Mouse (Mus musculus): Measurements from ENCODE around the gene Slc26a1. TPM values are rescaled to one million over a fixed set of nuclear protein-coding genes. Genes with fewer than 3 reads are reported as not detected.

Gene Slc26a1
- polyA plus RNA-seq (2012; rRNA removed; ENCODE audit: low replicate concordance), result 0.16 TPM in 1 of 2 replicates, not detected in the other

DNA sequence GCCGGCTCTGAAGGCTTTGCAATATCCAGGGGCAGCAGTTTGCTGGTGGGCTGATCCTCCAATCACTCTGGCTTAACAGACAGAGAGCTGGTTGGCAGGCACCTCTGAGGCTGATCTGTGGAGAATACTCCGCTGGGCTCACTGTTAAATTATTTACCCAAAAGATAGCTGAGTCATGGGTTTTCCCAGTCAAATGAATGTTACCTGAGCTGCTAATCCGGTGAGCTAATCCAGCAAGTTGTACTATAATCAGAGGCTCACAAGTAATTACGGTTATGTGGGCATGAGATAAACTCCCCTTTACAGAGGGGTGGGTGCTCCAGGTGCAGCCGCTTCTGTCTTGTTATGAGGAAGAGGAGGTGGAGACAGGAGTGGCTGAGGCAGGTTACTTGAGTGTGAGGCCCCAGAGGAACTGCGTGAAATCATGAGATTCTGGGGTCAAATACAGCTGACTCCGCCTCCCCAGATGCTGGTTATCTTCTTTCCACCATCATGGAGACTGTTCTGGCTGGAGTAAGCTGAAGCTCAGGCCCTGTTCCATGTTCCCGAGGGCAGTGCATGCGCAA lies at the start of gene Slc26a1:
Gene Slc26a1 (minus strand): TSS at position 319 of the 566 bp plus-strand sequence.

GRCm38 (mm10) chr5:108692271-108692670 lies 16.9 kb upstream of the Slc26a1 start, which contains the start of gene Fgfrl1:
Gene Fgfrl1, plus strand, starts transcription at chr5:108692382.

GRCm38 (mm10) chr5:108668977-108669936 lies 6.1 kb downstream of the Slc26a1 start, which contains the start of gene Dgkq:
Gene Dgkq, minus strand, starts transcription at chr5:108669672.

GRCm38 (mm10) chr5:108659698-108660631 lies 15.4 kb downstream of the Slc26a1 start, which contains the start of gene Idua:
Gene Idua, plus strand, starts transcription at chr5:108660331.

DNA sequence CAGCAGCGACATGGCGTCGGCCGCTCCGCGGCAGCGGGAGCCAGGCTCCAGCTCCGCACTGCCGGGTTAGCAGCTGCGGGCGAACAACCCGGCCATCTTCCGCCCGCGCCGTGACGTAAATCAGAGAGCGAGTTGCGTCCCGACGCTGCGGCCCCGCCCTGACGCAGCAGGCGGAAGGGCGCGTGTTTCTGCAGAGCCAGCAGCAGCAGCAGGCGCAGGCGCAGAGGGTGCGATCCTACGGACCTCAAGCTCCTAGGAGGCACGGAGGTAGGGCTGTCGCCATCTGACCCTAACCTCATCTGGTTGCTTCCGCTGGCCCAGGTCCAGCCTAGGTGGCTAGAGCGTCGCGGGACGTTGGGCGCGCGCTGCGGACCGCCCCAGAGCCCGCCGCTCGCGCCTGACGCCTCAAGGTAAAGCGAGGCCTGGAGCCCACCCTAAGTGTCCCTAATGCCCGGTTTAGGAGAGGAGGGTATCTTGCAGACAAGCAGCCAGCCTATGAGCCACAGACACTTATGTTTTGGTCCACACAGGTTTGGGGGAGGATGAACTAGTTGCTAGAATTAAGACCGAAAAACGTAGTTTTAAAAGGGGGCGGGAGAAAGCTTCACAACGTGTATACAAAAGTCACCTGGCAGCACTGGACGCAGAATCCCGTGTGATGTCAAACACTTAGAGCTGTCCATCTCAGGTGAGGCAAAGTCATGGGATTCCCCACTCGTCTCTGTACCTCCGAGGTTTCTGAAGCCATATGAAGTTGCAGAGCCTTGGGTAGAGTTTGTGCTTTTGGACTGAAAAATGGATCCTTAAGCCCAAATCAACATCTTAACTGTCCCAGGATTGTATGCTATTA lies 45.5 kb downstream of the Slc26a1 start, which contains the start of the genes Gak and Tmem175:
Gene Gak (minus strand): TSS at position 122 of the 850 bp plus-strand sequence.
Gene Tmem175 (plus strand): TSS at position 137 of the 850 bp plus-strand sequence.

Other genes with a start within 250 kb of the Slc26a1 start
- 53.7 and 61.7 TPM in 2 replicates for gene Atp5k, start 241.1 kb downstream of the Slc26a1 start, polyA plus RNA-seq (2012; rRNA removed; ENCODE audit: low replicate concordance)
- gene Mfsd7a, start 226.7 kb downstream of the Slc26a1 start, polyA plus RNA-seq (2012; rRNA removed; ENCODE audit: low replicate concordance), result 5.6 and 8.4 TPM in 2 replicates
- gene Pcgf3, start 214.3 kb downstream of the Slc26a1 start, polyA plus RNA-seq (2012; rRNA removed; ENCODE audit: low replicate concordance), result 4.3 and 7.0 TPM in 2 replicates
- 0.23 and 0.49 TPM in 2 replicates for gene Cplx1, start 125.5 kb downstream of the Slc26a1 start, polyA plus RNA-seq (2012; rRNA removed; ENCODE audit: low replicate concordance)
- gene Gak, start 45.8 kb downstream of the Slc26a1 start, polyA plus RNA-seq (2012; rRNA removed; ENCODE audit: low replicate concordance), result 93.5 and 109 TPM in 2 replicates
- 29.2 and 29.5 TPM in 2 replicates for gene Tmem175, start 45.8 kb downstream of the Slc26a1 start, polyA plus RNA-seq (2012; rRNA removed; ENCODE audit: low replicate concordance)
- gene Idua, start 15.2 kb downstream of the Slc26a1 start, polyA plus RNA-seq (2012; rRNA removed; ENCODE audit: low replicate concordance), result 15.6 and 18.3 TPM in 2 replicates
- 38.3 and 49.1 TPM in 2 replicates for gene Dgkq, start 5.9 kb downstream of the Slc26a1 start, polyA plus RNA-seq (2012; rRNA removed; ENCODE audit: low replicate concordance)
- 20.7 and 24.4 TPM in 2 replicates for gene Fgfrl1, start 16.8 kb upstream of the Slc26a1 start, polyA plus RNA-seq (2012; rRNA removed; ENCODE audit: low replicate concordance)
- gene Rnf212, start 99.4 kb upstream of the Slc26a1 start, polyA plus RNA-seq (2012; rRNA removed; ENCODE audit: low replicate concordance), result 0.93 TPM in 1 of 2 replicates, not detected in the other
- not detected in 2 replicates for gene Tmed11, start 119.8 kb upstream of the Slc26a1 start, polyA plus RNA-seq (2012; rRNA removed; ENCODE audit: low replicate concordance)
- not detected in 2 replicates for gene Vmn2r8, start 133.3 kb upstream of the Slc26a1 start, polyA plus RNA-seq (2012; rRNA removed; ENCODE audit: low replicate concordance)
- not detected in 2 replicates for gene Vmn2r9, start 177.0 kb upstream of the Slc26a1 start, polyA plus RNA-seq (2012; rRNA removed; ENCODE audit: low replicate concordance)